In the genomic region with DNA sequence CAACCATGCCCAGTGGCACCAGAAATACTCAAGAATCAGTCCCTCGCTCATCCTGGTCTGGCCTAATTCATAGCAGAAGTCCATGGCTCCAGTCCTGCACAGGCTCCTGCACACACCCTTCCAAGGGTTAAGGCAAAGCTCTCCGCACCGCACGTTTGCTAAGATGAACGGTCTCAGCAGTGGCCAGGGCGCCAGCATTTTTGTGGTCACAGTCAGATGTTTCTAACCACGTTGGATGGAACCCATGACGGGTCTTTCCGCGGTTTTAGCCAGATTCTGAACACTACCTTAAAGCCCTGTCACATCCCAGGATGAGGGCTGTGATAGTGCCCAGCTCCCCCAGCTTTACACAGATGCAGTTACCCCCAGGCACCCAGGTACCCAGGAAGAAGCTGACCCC, we compare ENCODE assay signal across 23 mouse cellular contexts.
DNase-seq lines count a peak whose midpoint lies in the region; ATAC-seq and TF ChIP-seq lines count a peak whose summit lies in the region.
"Had no signal": no experiment of that assay in that cellular context is flagged by ENCODE, and none has a peak within 500 bp of the region (broad histone marks: within the 10 kb centered on the region; RNA-seq: fewer than 3 reads in every experiment).

No protein-coding gene starts in this region.

- no peaks in the 10 kb centered on the region for H3K36me3 ChIP-seq in intestine, embryonic 14.5 days (ENCODE audit: control insufficient read depth, insufficient read depth, low read length)
- H3K36me3 ChIP-seq in intestine, postnatal 0 days (ENCODE audit: control insufficient read depth, insufficient read depth): no peaks in the 10 kb centered on the region
- no peaks in the 10 kb centered on the region for H3K36me3 ChIP-seq in embryonic facial prominence, embryonic 13.5 days
- H3K36me3 ChIP-seq in intestine, embryonic 16.5 days (ENCODE audit: control insufficient read depth, insufficient read depth, low read length): no peaks in the 10 kb centered on the region
- no peaks in the 10 kb centered on the region for H3K36me3 ChIP-seq in kidney, embryonic 15.5 days
- H3K36me3 ChIP-seq: forebrain, embryonic 15.5 days; heart, embryonic 13.5 days; hindbrain, embryonic 15.5 days; midbrain, embryonic 12.5 days had no signal

- 0 out of 2 replicates have a peak overlapping the region, but pooled peaks have one; percentile 38 for H3K27ac ChIP-seq in intestine, embryonic 14.5 days (ENCODE audit: low read depth)
- no peak overlapping the region for H3K27ac ChIP-seq in intestine, postnatal 0 days (ENCODE audit: low read depth, low read length)
- peak overlapping the region; percentile 62; the same call in 1 of the 2 replicates for H3K27ac ChIP-seq in embryonic facial prominence, embryonic 13.5 days
- no peak overlapping the region for H3K27ac ChIP-seq in intestine, embryonic 16.5 days (ENCODE audit: low read length)
- no peak overlapping the region for H3K27ac ChIP-seq in kidney, embryonic 15.5 days
- H3K27ac ChIP-seq: forebrain, embryonic 15.5 days; heart, embryonic 13.5 days; hindbrain, embryonic 15.5 days; left cerebral cortex, adult 2 months; midbrain, embryonic 12.5 days had no signal

- TF ChIP-seq CTCF in intestine, postnatal 0 days (IDR thresholded peaks at IDR 0.05; ENCODE audit: low read depth): no peak

- H3K4me2 ChIP-seq in intestine, embryonic 14.5 days (ENCODE audit: low read length): no peak overlapping the region
- H3K4me2 ChIP-seq in intestine, postnatal 0 days (replicated peaks; ENCODE audit: low read depth): no peak overlapping the region
- no peak overlapping the region for H3K4me2 ChIP-seq in embryonic facial prominence, embryonic 13.5 days
- no peak overlapping the region for H3K4me2 ChIP-seq in intestine, embryonic 16.5 days (ENCODE audit: low read depth, low read length)
- no peak overlapping the region for H3K4me2 ChIP-seq in kidney, embryonic 15.5 days
- H3K4me2 ChIP-seq: forebrain, embryonic 15.5 days; heart, embryonic 13.5 days; hindbrain, embryonic 15.5 days; midbrain, embryonic 12.5 days had no signal

- no peaks in the 10 kb centered on the region for H3K9me3 ChIP-seq in intestine, embryonic 14.5 days (ENCODE audit: control insufficient read depth, low read length)
- no peaks in the 10 kb centered on the region for H3K9me3 ChIP-seq in intestine, postnatal 0 days (ENCODE audit: control insufficient read depth)
- H3K9me3 ChIP-seq in embryonic facial prominence, embryonic 13.5 days: no peaks in the 10 kb centered on the region
- H3K9me3 ChIP-seq in intestine, embryonic 16.5 days (ENCODE audit: control insufficient read depth, low read length): no peaks in the 10 kb centered on the region
- no peaks in the 10 kb centered on the region for H3K9me3 ChIP-seq in kidney, embryonic 15.5 days (replicated peaks)
- H3K9me3 ChIP-seq: forebrain, embryonic 15.5 days; heart, embryonic 13.5 days; hindbrain, embryonic 15.5 days; midbrain, embryonic 12.5 days had no signal

- H3K4me1 ChIP-seq in intestine, embryonic 14.5 days (replicated peaks; ENCODE audit: control insufficient read depth, insufficient read depth, low read length): peaks cover 21% of the 10 kb centered on the region
- H3K4me1 ChIP-seq in intestine, postnatal 0 days (replicated peaks; ENCODE audit: control insufficient read depth, insufficient read depth, low read length): peaks cover 20% of the 10 kb centered on the region; the same call in 1 of the 2 replicates
- H3K4me1 ChIP-seq in embryonic facial prominence, embryonic 13.5 days: peaks cover 28% of the 10 kb centered on the region
- H3K4me1 ChIP-seq in intestine, embryonic 16.5 days (ENCODE audit: control insufficient read depth, insufficient read depth, low read length): peaks cover 36% of the 10 kb centered on the region
- H3K4me1 ChIP-seq in kidney, embryonic 15.5 days: peaks cover 18% of the 10 kb centered on the region
- H3K4me1 ChIP-seq: forebrain, embryonic 15.5 days; hindbrain, embryonic 15.5 days had no signal

- H3K9ac ChIP-seq in intestine, embryonic 14.5 days (ENCODE audit: low read length): no peak overlapping the region
- no peak overlapping the region for H3K9ac ChIP-seq in intestine, postnatal 0 days (ENCODE audit: low read depth, low read length)
- H3K9ac ChIP-seq in embryonic facial prominence, embryonic 13.5 days: no peak overlapping the region
- H3K9ac ChIP-seq in intestine, embryonic 16.5 days (ENCODE audit: low read depth, low read length): peak overlapping the region; percentile 27; the same call in 1 of the 2 replicates
- H3K9ac ChIP-seq in kidney, embryonic 15.5 days: no peak overlapping the region
- H3K9ac ChIP-seq: forebrain, embryonic 15.5 days; heart, embryonic 13.5 days; hindbrain, embryonic 15.5 days; midbrain, embryonic 12.5 days had no signal

- WGBS in intestine, embryonic 14.5 days: 80% methylated on average over 10 of the region's 10 CpGs
- WGBS in intestine, postnatal 0 days: 79% methylated on average over 10 of the region's 10 CpGs
- whole genome bisulfite sequencing in embryonic facial prominence, embryonic 13.5 days: 61% methylated on average over 10 of the region's 10 CpGs
- WGBS in intestine, embryonic 16.5 days: 81% methylated on average over 10 of the region's 10 CpGs
- WGBS in kidney, embryonic 15.5 days: 80% methylated on average over 10 of the region's 10 CpGs

- DNase-seq in intestine, embryonic 14.5 days (ENCODE audit: low spot score): no peak
- DNase-seq in 3T3-L1 (ENCODE audit: low read depth, low spot score): peak; percentile 64
- no peak for DNase-seq in urinary bladder, postnatal 36 days (ENCODE audit: low spot score in 2 of 2)
- DNase-seq: adrenal gland, postnatal 10 days; cerebellum, adult 18-20 months; gastrocnemius, postnatal 10 days; heart, adult 11 months; heart, postnatal 14 days; kidney, adult 18-20 months; kidney, postnatal 10 days; lung, adult 2 months; lung, postnatal 14 days had no signal

- H3K27me3 ChIP-seq in intestine, embryonic 14.5 days (replicated peaks; ENCODE audit: control insufficient read depth, insufficient read depth, low read length): no peaks in the 10 kb centered on the region
- no peaks in the 10 kb centered on the region for H3K27me3 ChIP-seq in intestine, postnatal 0 days (replicated peaks; ENCODE audit: control insufficient read depth, insufficient read depth, low read length)
- H3K27me3 ChIP-seq in embryonic facial prominence, embryonic 13.5 days: no peaks in the 10 kb centered on the region
- no peaks in the 10 kb centered on the region for H3K27me3 ChIP-seq in intestine, embryonic 16.5 days (replicated peaks; ENCODE audit: control insufficient read depth, insufficient read depth, low read length)
- no peaks in the 10 kb centered on the region; the same call in 1 of the 2 replicates for H3K27me3 ChIP-seq in kidney, embryonic 15.5 days
- H3K27me3 ChIP-seq: heart, embryonic 13.5 days; hindbrain, embryonic 15.5 days had no signal

- no peak for ATAC-seq in intestine, embryonic 14.5 days (replicated peaks; ENCODE audit: low FRiP score, low TSS enrichment, low read depth)
- no peak for ATAC-seq in intestine, postnatal 0 days
- no peak for ATAC-seq in embryonic facial prominence, embryonic 13.5 days (ENCODE audit: insufficient number of reproducible peaks, insufficient read depth, low FRiP score, low TSS enrichment, low read depth)
- no peak for ATAC-seq in intestine, embryonic 16.5 days
- ATAC-seq in kidney, embryonic 15.5 days (replicated peaks; ENCODE audit: low FRiP score): no peak
- ATAC-seq: activated CD4-positive, CD25-positive, alpha-beta regulatory T cell, adult 4 months; forebrain, embryonic 15.5 days had no signal

- H3K4me3 ChIP-seq in intestine, embryonic 14.5 days (ENCODE audit: low read depth, low read length): no peak overlapping the region
- H3K4me3 ChIP-seq in intestine, postnatal 0 days (ENCODE audit: low read depth, low read length): no peak overlapping the region
- H3K4me3 ChIP-seq in embryonic facial prominence, embryonic 13.5 days: no peak overlapping the region
- H3K4me3 ChIP-seq in intestine, embryonic 16.5 days (ENCODE audit: low read length): no peak overlapping the region
- no peak overlapping the region for H3K4me3 ChIP-seq in kidney, embryonic 15.5 days (replicated peaks)
- H3K4me3 ChIP-seq: erythroblast, embryonic 14.5 days; forebrain, embryonic 15.5 days; heart, embryonic 13.5 days; hindbrain, embryonic 15.5 days; left cerebral cortex, adult 2 months; midbrain, embryonic 12.5 days had no signal

Comparison
In these comparisons a context has a peak if more than half of its experiments do, and no peak if none do; other contexts are left out.
1. H3K27ac ChIP-seq: peak in intestine, embryonic 14.5 days (single experiment) and embryonic facial prominence, embryonic 13.5 days (single experiment); none in intestine, postnatal 0 days (single experiment), intestine, embryonic 16.5 days (single experiment) and kidney, embryonic 15.5 days (single experiment).